Mouse (Mus musculus) hindbrain, embryonic 13.5 days (tissue): ENCODE measurements around the gene Tbx6. TPM values are rescaled to one million over a fixed set of nuclear protein-coding genes. Genes with fewer than 3 reads are reported as not detected.

Experiments used
- ATAC-seq: fragments of 200-750 bp; cut with Nextera tagmentation; 2 replicates; pipeline ENCODE4 v1.8.0; 2017; ENCODE audit warnings: moderate TSS enrichment; ENCODE audit not compliant: low FRiP score
- H3K27ac ChIP-seq: fragments of 300-500 bp; sonication (generic); 2 replicates; pipeline ENCODE4 v1.5.1; 2015; ENCODE audit warnings: inconsistent platforms, mild to moderate bottlenecking, moderate library complexity
- H3K27me3 ChIP-seq: fragments of 300-500 bp; sonication (generic); 2 replicates; pipeline ENCODE4 v1.6.1; 2015; ENCODE audit warnings: mild to moderate bottlenecking, inconsistent platforms
- H3K36me3 ChIP-seq: fragments of 300-500 bp; sonication (generic); 2 replicates; pipeline ENCODE4 v1.6.1; 2015; ENCODE audit warnings: mild to moderate bottlenecking, inconsistent platforms
- H3K4me1 ChIP-seq: fragments of 300-500 bp; sonication (generic); replicated peaks from 2 replicates; pipeline ENCODE4 v1.6.1; 2015; ENCODE audit warnings: inconsistent platforms
- H3K4me2 ChIP-seq: fragments of 300-500 bp; sonication (generic); 2 replicates; pipeline ENCODE4 v1.6.1; 2015; ENCODE audit warnings: inconsistent platforms, mild to moderate bottlenecking, moderate library complexity
- H3K4me3 ChIP-seq: fragments of 300-500 bp; sonication (generic); 2 replicates; pipeline ENCODE4 v1.5.1; 2015; ENCODE audit warnings: mild to moderate bottlenecking, inconsistent platforms
- H3K9ac ChIP-seq: fragments of 300-500 bp; sonication (generic); 2 replicates; pipeline ENCODE4 v1.6.1; 2015; ENCODE audit warnings: mild to moderate bottlenecking, inconsistent platforms
- H3K9me3 ChIP-seq: fragments of 300-500 bp; sonication (generic); 2 replicates; pipeline ENCODE4 v1.6.1; 2016; ENCODE audit warnings: inconsistent platforms
- WGBS: fragments of 180-500 bp; shearing (Covaris S2); methylation state at CpG from one replicate; pipeline ENCODE4 v1.1.7; 2015; 5-methylcytosine and 5-hydroxymethylcytosine counted together
- polyA plus RNA-seq: library from polyadenylated mRNA; unstranded; fragments of >200 nt; fragmentation: Nextera tagmentation; extraction: Ambion mirVana; gene quantifications from 2 replicates; pipeline ENCODE4 v1.2.1, GENCODE M21; 2015

Tbx6 gene
- polyA plus RNA-seq, 1 experiment from 2014 or later = 0.32 TPM

- Histone ChIP-seq H3K27ac (no peak overlapping the region), H3K9me3 (no peaks in the 10 kb centered on the region), H3K4me1 (peaks cover 66% of the 10 kb centered on the region), H3K4me2 (peak overlapping the region; percentile 73; the same call in 1 of the 2 replicates), H3K4me3 (no peak overlapping the region), H3K27me3 (no peaks in the 10 kb centered on the region), H3K36me3 (peaks cover 27% of the 10 kb centered on the region), H3K9ac (peak overlapping the region; percentile 87; the same call in 1 of the 2 replicates)
- ATAC-seq = no peak
- 78% methylated on average over 5 of the region's 5 CpGs for WGBS
Measured at GRCm38 (mm10) chr7:126825952-126826351, 44.7 kb downstream of the Tbx6 start.

- H3K4me3 ChIP-seq = peak within 1 kb of the TSS; percentile 31
- no peak for ATAC-seq
- H3K9ac ChIP-seq = peak within 1 kb of the TSS; percentile 49; the same call in 1 of the 2 replicates
- peaks cover 24% of the 10 kb centered on the region for H3K36me3 ChIP-seq
- peaks cover 33% of the 10 kb centered on the region for H3K4me1 ChIP-seq
- peak within 1 kb of the TSS; percentile 24; the same call in 1 of the 2 replicates for H3K27ac ChIP-seq
- no peaks in the 10 kb centered on the region for H3K9me3 ChIP-seq
- H3K27me3 ChIP-seq = no peaks in the 10 kb centered on the region
- peak within 1 kb of the TSS; percentile 54 for H3K4me2 ChIP-seq
- 58% methylated on average over 5 of the region's 5 CpGs for WGBS
Measured at GRCm38 (mm10) chr7:126831539-126831938, 50.3 kb downstream of the Tbx6 start, which contains the start of gene 4930451I11Rik. TSS of gene 4930451I11Rik (minus strand) at chr7:126831639.

- Histone ChIP-seq H3K27ac (peak overlapping the region; percentile 24; the same call in 1 of the 2 replicates), H3K27me3 (no peaks in the 10 kb centered on the region), H3K4me3 (peak overlapping the region; percentile 31), H3K4me2 (peak overlapping the region; percentile 54), H3K9me3 (no peaks in the 10 kb centered on the region), H3K36me3 (peaks cover 19% of the 10 kb centered on the region), H3K4me1 (peaks cover 29% of the 10 kb centered on the region), H3K9ac (peak overlapping the region; percentile 49; the same call in 1 of the 2 replicates)
- WGBS = under 1% methylated on average over 21 of the region's 21 CpGs
- peak; percentile 77 for ATAC-seq
Measured at GRCm38 (mm10) chr7:126832036-126832598, 50.8 kb downstream of the Tbx6 start.

GRCm38 (mm10) chr7:126833294-126833693 lies 52.0 kb downstream of the Tbx6 start:
- Histone ChIP-seq H3K9me3 (no peaks in the 10 kb centered on the region), H3K27me3 (no peaks in the 10 kb centered on the region), H3K4me1 (peaks cover 27% of the 10 kb centered on the region), H3K4me2 (no peak overlapping the region), H3K27ac (no peak overlapping the region), H3K4me3 (no peak overlapping the region), H3K9ac (no peak overlapping the region), H3K36me3 (peaks cover 13% of the 10 kb centered on the region)
- ATAC-seq = no peak
- 89% methylated on average over 1 of the region's 1 CpGs for WGBS

Other genes with a start within 250 kb of the Tbx6 start
- gene Eif3c, start 215.1 kb upstream of the Tbx6 start, polyA plus RNA-seq = 205 and 210 TPM in 2 replicates
- 0.66 and 0.68 TPM in 2 replicates for gene Apobr, start 196.5 kb upstream of the Tbx6 start, polyA plus RNA-seq
- 31.1 and 35.2 TPM in 2 replicates for gene Cln3, start 195.7 kb upstream of the Tbx6 start, polyA plus RNA-seq
- not detected in 2 replicates for gene Il27, start 186.5 kb upstream of the Tbx6 start, polyA plus RNA-seq
- 8.8 and 9.8 TPM in 2 replicates for gene Nupr1, start 150.6 kb upstream of the Tbx6 start, polyA plus RNA-seq
- 53.4 and 56.5 TPM in 2 replicates for gene Sgf29, start 132.2 kb upstream of the Tbx6 start, polyA plus RNA-seq
- gene Sult1a1, start 105.1 kb upstream of the Tbx6 start, polyA plus RNA-seq = 1.4 and 1.6 TPM in 2 replicates
- 149 and 154 TPM in 2 replicates for gene Bola2, start 86.1 kb upstream of the Tbx6 start, polyA plus RNA-seq
- 20.9 and 22.2 TPM in 2 replicates for gene Slx1b, start 85.7 kb upstream of the Tbx6 start, polyA plus RNA-seq
- gene Coro1a, start 73.7 kb upstream of the Tbx6 start, polyA plus RNA-seq = 81.4 and 90.1 TPM in 2 replicates
- 94.2 and 95.8 TPM in 2 replicates for gene Mapk3, start 21.9 kb upstream of the Tbx6 start, polyA plus RNA-seq
- gene Gdpd3, start 15.1 kb upstream of the Tbx6 start, polyA plus RNA-seq = 2.0 and 2.3 TPM in 2 replicates
- 173 and 179 TPM in 2 replicates for gene Ypel3, start 4.5 kb upstream of the Tbx6 start, polyA plus RNA-seq
- 196 and 214 TPM in 2 replicates for gene Ppp4c, start 11.0 kb downstream of the Tbx6 start, polyA plus RNA-seq
- 52.1 and 55.6 TPM in 2 replicates for gene Fam57b, start 16.2 kb downstream of the Tbx6 start, polyA plus RNA-seq
- not detected in 2 replicates for gene 4930451I11Rik, start 50.2 kb downstream of the Tbx6 start, polyA plus RNA-seq
- 7.1 and 9.3 TPM in 2 replicates for gene Doc2a, start 65.9 kb downstream of the Tbx6 start, polyA plus RNA-seq
- gene Hirip3, start 80.5 kb downstream of the Tbx6 start, polyA plus RNA-seq = 20.2 and 25.7 TPM in 2 replicates
- gene Ino80e, start 80.9 kb downstream of the Tbx6 start, polyA plus RNA-seq = 81.8 and 89.4 TPM in 2 replicates
- gene Taok2, start 103.2 kb downstream of the Tbx6 start, polyA plus RNA-seq = 57.2 and 57.4 TPM in 2 replicates
- 26.3 and 28.4 TPM in 2 replicates for gene Tmem219, start 141.4 kb downstream of the Tbx6 start, polyA plus RNA-seq
- 98.7 and 101 TPM in 2 replicates for gene Kctd13, start 147.4 kb downstream of the Tbx6 start, polyA plus RNA-seq
- 6.1 and 6.4 TPM in 2 replicates for gene Asphd1, start 168.1 kb downstream of the Tbx6 start, polyA plus RNA-seq
- gene Sez6l2, start 169.1 kb downstream of the Tbx6 start, polyA plus RNA-seq = 32.7 and 36.7 TPM in 2 replicates
- 109 and 112 TPM in 2 replicates for gene Cdipt, start 194.4 kb downstream of the Tbx6 start, polyA plus RNA-seq
- gene Cdiptos, start 194.6 kb downstream of the Tbx6 start, polyA plus RNA-seq = 1.2 and 1.4 TPM in 2 replicates
- 4.5 and 5.2 TPM in 2 replicates for gene Mvp, start 233.1 kb downstream of the Tbx6 start, polyA plus RNA-seq
- gene Pagr1b, start 235.0 kb downstream of the Tbx6 start, polyA plus RNA-seq = 0.45 and 1.1 TPM in 2 replicates
- 41.8 and 53.4 TPM in 2 replicates for gene Pagr1a, start 235.9 kb downstream of the Tbx6 start, polyA plus RNA-seq
- gene Gm42742, start 239.6 kb downstream of the Tbx6 start, polyA plus RNA-seq = 66.8 and 73.4 TPM in 2 replicates
- 18.3 and 19.2 TPM in 2 replicates for gene Prrt2, start 239.7 kb downstream of the Tbx6 start, polyA plus RNA-seq
- 59.8 and 60.8 TPM in 2 replicates for gene Maz, start 245.6 kb downstream of the Tbx6 start, polyA plus RNA-seq